Mouse (Mus musculus): Measurements from ENCODE around the gene Mrps11. TPM values are rescaled to one million over a fixed set of nuclear protein-coding genes. Genes with fewer than 3 reads are reported as not detected.

Mrps11 gene
- polyA plus RNA-seq, 1 experiment from 2014 or later, result 68.3 TPM

Other genes starting within 250 kb of the Mrps11 start
- 7.4 and 9.3 TPM in 2 replicates for gene Ntrk3, start 45.1 kb upstream of the Mrps11 start, polyA plus RNA-seq (2016; fragmentation: Nextera tagmentation; extraction: Ambion mirVana)
- 60.8 and 64.0 TPM in 2 replicates for gene Mrpl46, start 412 bp downstream of the Mrps11 start, polyA plus RNA-seq (2016; fragmentation: Nextera tagmentation; extraction: Ambion mirVana)
- gene Det1, start 64.1 kb downstream of the Mrps11 start, polyA plus RNA-seq (2016; fragmentation: Nextera tagmentation; extraction: Ambion mirVana), result 21.2 and 21.3 TPM in 2 replicates
- 50.1 and 51.3 TPM in 2 replicates for gene Aen, start 112.7 kb downstream of the Mrps11 start, polyA plus RNA-seq (2016; fragmentation: Nextera tagmentation; extraction: Ambion mirVana)
- gene Isg20, start 130.3 kb downstream of the Mrps11 start, polyA plus RNA-seq (2016; fragmentation: Nextera tagmentation; extraction: Ambion mirVana), result 0.36 and 0.45 TPM in 2 replicates